Mouse (Mus musculus) thymus, postnatal 0 days (tissue): Measurements from ENCODE around the gene Asgr1. TPM values are rescaled to one million over a fixed set of nuclear protein-coding genes. Genes with fewer than 3 reads are reported as not detected.
"Not testable (repeated sequence)": the region's sequence is repeated elsewhere in the genome, so short reads cannot be mapped to it uniquely, and the experiment has no call there.

Experiments used
- DNase-seq: peaks from one replicate; pipeline ENCODE4 v3.0.0-alpha.2; 2015; ENCODE audit warnings: low spot score
- polyA plus RNA-seq: library from polyadenylated mRNA; unstranded; fragments of >200 nt; fragmentation: Nextera tagmentation; extraction: Ambion mirVana; gene quantifications from 2 replicates; pipeline ENCODE4 v1.2.1, GENCODE M21; 2015

The Asgr1 gene
- polyA plus RNA-seq = 0.31 and 0.49 TPM in 2 replicates

GRCm38 (mm10) chr11:70053898-70054570 is at the start of gene Asgr1:
Asgr1 (plus strand) TSS chr11:70054085.
- DNase-seq = no peak

GRCm38 (mm10) chr11:70005521-70005920 is 48.4 kb upstream of the Asgr1 start:
- peak; percentile 49 for DNase-seq

GRCm38 (mm10) chr11:70010033-70010432 is 43.9 kb upstream of the Asgr1 start:
- DNase-seq = no peak

- no peak for DNase-seq
These were observed 43.3 kb upstream of the Asgr1 start for GRCm38 (mm10) chr11:70010548-70010947.

- no peak for DNase-seq
These were observed 42.9 kb upstream of the Asgr1 start for GRCm38 (mm10) chr11:70010961-70011360.

GRCm38 (mm10) chr11:70012931-70013330 is 41.0 kb upstream of the Asgr1 start:
- no peak for DNase-seq

GRCm38 (mm10) chr11:70013408-70013807 is 40.5 kb upstream of the Asgr1 start:
- DNase-seq = no peak

- no peak for DNase-seq
These were observed 39.8 kb upstream of the Asgr1 start for GRCm38 (mm10) chr11:70014051-70014450.

GRCm38 (mm10) chr11:70014880-70015558 is 38.9 kb upstream of the Asgr1 start, which contains the start of gene Acadvl:
Acadvl (minus strand) TSS chr11:70015411.
- peak; percentile 79 for DNase-seq

GRCm38 (mm10) chr11:70015677-70016076 is 38.2 kb upstream of the Asgr1 start:
- DNase-seq = no peak

GRCm38 (mm10) chr11:70016177-70016576 is 37.7 kb upstream of the Asgr1 start:
- not testable (repeated sequence) for DNase-seq

- DNase-seq = no peak
These were observed 37.2 kb upstream of the Asgr1 start, which contains the start of gene Dlg4 for GRCm38 (mm10) chr11:70016669-70017068. Dlg4 (plus strand) TSS chr11:70016942.

GRCm38 (mm10) chr11:70017199-70017767 is 36.6 kb upstream of the Asgr1 start:
- DNase-seq = no peak

- DNase-seq = peak; percentile 62
These were observed 35.5 kb upstream of the Asgr1 start for GRCm38 (mm10) chr11:70018131-70018990.

- no peak for DNase-seq
These were observed 34.3 kb upstream of the Asgr1 start for GRCm38 (mm10) chr11:70019495-70020021.

- DNase-seq = peak; percentile 67
These were observed 33.8 kb upstream of the Asgr1 start for GRCm38 (mm10) chr11:70020022-70020631.

- peak; percentile 83 for DNase-seq
These were observed 33.1 kb upstream of the Asgr1 start for GRCm38 (mm10) chr11:70020731-70021263.

- DNase-seq = peak; percentile 95
These were observed 32.4 kb upstream of the Asgr1 start for GRCm38 (mm10) chr11:70021264-70022132.

- no peak for DNase-seq
These were observed 30.3 kb upstream of the Asgr1 start for GRCm38 (mm10) chr11:70023481-70024150.
